Mouse (Mus musculus) neural tube, embryonic 12.5 days (tissue): ENCODE data around the gene Rsrp1. TPM values are rescaled to one million over a fixed set of nuclear protein-coding genes. Genes with fewer than 3 reads are reported as not detected.

Experiments used
- polyA plus RNA-seq: library from polyadenylated mRNA; unstranded; fragments of >200 nt; fragmentation: Nextera tagmentation; extraction: Ambion mirVana; gene quantifications from 2 replicates; pipeline ENCODE4 v1.2.1, GENCODE M21; 2016

Rsrp1 gene
- polyA plus RNA-seq, 1 experiment from 2014 or later, result 511 TPM

Other genes starting within 250 kb of the Rsrp1 start
- gene Man1c1, start 219.3 kb upstream of the Rsrp1 start, polyA plus RNA-seq, result 5.1 and 6.3 TPM in 2 replicates
- 5.3 and 7.0 TPM in 2 replicates for gene Ldlrap1, start 155.6 kb upstream of the Rsrp1 start, polyA plus RNA-seq
- gene Maco1, start 70.2 kb upstream of the Rsrp1 start, polyA plus RNA-seq, result 92.8 and 96.9 TPM in 2 replicates
- 5.4 and 6.7 TPM in 2 replicates for gene Rhd, start 59.1 kb upstream of the Rsrp1 start, polyA plus RNA-seq
- 179 and 183 TPM in 2 replicates for gene Tmem50a, start 8.6 kb upstream of the Rsrp1 start, polyA plus RNA-seq
- 82.6 and 85.0 TPM in 2 replicates for gene Syf2, start 7.3 kb downstream of the Rsrp1 start, polyA plus RNA-seq
- 1.6 and 2.1 TPM in 2 replicates for gene Runx3, start 197.1 kb downstream of the Rsrp1 start, polyA plus RNA-seq